Mouse (Mus musculus) testis, postnatal 10 days (tissue): ENCODE data around the gene Islr2.
A peak's percentile ranks its signal among the peaks of the same experiment; 100 is the strongest.
"Not testable (repeated sequence)": the region's sequence is repeated elsewhere in the genome, so short reads cannot be mapped to it uniquely, and the experiment has no call there.

Experiments
- DNase-seq: peaks from one replicate; pipeline ENCODE4 v3.0.0; 2021; ENCODE audit warnings: low spot score

The Islr2 gene

DNA sequence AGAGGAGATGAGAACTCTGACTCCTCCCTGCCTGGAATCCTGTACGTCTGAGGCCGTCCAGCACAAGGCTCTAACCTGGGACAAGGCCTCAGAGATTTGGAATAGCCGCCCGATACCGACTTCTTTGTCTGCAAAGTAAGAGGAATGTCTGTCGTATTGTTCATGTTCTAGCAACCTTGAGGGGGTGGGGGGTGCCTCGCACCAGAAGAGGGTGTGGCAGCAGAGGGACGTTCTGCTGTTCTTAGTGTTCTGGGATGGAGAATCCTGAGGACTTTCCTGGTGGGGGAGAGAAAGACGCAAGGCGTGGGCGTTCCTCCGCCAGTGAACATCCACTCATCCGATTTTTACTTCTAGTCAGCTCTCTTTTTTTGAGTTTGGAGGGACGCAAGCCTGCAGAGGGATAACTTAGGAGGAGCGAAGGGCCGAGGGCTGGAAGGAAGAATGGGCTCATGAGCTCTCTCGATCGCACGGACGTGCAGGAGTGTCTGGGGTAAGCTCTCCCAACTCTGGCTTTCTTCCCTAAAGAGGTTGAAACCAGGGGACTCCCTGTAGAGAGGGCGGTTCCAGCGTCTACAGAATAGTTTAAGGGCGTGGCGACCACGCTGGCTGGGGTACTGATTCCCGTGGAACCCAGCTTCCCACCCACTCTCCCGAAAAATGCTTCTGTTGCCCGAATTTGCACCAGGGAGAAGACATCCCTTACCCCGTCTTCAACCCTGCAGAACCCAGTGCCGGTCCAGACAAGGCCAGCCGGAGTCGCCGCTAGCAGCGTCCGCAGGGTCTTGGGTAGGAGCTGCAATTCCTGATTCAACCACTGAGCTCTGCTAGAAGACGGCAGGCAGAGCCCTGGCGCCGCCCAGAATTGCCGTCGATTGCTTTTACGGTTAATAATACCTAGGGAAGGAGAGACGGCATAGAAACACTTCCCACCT lies at the start of gene Islr2, which contains the start of gene Islr:
Gene Islr2, minus strand, starts transcription at position 804 of the 932 bp plus-strand sequence.
Gene Islr, minus strand, starts transcription at position 791 of the 932 bp plus-strand sequence.
- DNase-seq, result peak; percentile 82

DNA sequence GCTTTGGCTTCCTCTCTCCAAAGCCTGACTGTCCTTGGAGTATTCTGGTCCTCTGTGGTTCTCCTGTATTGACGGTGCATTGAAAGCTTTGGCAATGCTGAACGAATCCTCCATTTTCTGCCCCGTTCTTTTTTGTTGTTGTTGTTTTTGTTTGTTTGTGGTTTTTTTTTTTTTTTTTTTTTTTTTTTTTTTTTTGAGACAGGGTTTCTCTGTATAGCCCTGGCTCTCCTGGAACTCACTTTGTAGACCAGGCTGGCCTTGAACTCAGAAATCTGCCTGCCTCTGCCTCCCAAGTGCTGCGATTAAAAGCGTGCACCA lies 49.6 kb upstream of the Islr2 start:
- DNase-seq, result not testable (repeated sequence)

DNA sequence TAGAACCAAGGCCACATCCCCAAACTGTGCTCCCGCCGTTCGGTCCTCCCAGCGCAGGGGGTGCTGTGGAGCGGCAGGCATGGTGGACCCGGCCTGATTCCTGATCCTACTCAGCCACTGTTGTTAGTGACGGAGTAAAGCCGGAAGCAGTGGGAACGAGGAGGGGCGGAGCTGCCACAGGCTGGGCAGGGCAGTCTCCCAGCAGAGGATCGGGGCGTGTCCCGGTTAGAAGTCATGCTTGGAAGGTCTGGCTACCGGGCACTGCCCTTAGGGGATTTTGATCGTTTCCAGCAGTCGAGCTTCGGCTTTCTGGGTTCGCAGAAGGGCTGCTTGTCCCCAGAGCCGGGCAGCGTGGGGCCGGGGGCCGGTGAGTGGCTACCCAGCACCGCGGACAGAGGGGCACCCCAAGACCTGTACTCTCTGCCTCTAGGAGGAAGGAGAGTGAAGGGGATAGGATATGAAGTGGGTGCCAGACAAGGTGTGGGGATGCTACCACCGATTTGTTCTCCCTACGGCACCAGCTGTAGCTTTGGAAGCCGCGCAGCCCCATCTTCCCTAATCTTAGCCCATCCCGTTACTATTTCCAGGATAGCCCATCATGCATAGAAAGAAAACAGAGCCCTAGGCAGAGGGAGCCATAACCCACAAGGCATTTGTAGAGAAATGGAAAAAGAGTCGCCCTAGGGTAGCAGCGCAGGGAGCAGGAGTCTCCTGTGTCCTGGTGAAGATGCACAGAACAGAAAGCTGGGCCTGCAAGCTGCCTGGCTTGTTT lies 49.1 kb upstream of the Islr2 start, which contains the start of gene Stoml1:
Gene Stoml1, plus strand, starts transcription at position 132 of the 772 bp plus-strand sequence.
- DNase-seq, result peak; percentile 94

DNA sequence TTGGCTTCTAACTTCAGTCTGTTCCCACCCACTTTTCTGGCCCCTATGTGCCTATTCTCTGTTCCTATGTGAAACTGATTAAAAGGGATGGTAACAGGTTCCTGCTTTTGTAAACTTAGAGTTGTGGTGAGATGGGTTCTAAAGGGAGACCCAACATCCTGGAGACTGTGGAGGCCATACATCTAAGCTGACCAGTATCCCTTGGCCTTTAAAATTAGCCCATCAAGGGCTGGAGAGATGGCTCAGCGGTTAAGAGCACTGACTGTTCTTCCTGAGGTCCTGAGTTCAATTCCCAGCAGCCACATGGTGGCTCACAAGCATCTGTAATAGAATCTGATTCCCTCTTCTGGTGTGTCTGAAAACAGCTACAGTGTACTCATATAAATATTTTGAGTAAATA lies 46.6 kb upstream of the Islr2 start:
- not testable (repeated sequence) for DNase-seq

DNA sequence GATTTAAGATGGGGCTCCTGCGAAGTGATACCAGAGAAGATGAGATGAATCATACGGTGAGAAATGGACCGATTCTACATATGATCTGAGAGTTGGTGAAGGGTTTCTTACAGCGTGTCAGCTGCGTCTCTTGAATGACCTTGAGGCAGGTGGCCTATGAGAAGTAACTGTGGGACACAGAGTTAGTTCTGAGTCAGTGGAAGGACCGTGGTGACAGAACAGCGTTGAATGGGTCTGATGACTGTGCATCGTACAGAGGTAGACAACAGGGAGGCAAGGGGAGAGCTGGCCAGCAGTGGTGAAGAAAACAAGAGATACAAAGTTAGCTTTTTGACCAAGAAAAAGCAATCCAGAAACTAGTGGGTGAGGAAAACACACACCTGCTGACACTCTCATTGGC lies 46.2 kb upstream of the Islr2 start:
- no peak for DNase-seq

DNA sequence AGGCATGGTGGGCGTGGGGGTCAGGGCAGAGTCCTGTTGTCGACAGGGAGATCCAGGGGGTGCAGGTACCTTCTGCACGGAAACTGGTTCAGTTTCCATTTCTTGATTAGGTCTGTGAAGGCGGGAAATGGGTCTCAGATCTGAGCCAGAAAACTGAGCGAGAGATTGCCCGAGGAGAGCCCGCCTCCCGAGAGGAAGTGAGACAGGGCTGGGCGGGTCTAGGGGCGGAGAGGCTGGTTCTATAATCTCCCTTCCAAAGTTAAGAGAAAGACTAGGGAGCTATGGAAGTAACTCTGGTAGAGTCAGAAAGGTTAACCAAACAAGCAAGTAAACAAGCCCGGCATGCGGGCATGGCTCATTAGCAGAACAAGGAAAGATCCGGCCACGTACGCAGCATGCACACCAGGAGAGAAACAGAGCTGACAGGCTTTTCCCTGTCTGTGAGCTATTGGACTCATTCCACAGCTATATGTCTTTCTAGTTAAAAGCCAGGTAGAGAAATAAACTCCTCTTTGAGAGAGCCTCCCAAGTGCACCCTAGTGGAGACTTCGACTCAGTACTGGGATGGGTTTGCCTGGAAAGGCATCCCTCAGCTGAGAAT lies 45.6 kb upstream of the Islr2 start, which contains the start of gene Pml:
Gene Pml, minus strand, starts transcription at position 195 of the 601 bp plus-strand sequence.
- DNase-seq, result peak; percentile 81

DNA sequence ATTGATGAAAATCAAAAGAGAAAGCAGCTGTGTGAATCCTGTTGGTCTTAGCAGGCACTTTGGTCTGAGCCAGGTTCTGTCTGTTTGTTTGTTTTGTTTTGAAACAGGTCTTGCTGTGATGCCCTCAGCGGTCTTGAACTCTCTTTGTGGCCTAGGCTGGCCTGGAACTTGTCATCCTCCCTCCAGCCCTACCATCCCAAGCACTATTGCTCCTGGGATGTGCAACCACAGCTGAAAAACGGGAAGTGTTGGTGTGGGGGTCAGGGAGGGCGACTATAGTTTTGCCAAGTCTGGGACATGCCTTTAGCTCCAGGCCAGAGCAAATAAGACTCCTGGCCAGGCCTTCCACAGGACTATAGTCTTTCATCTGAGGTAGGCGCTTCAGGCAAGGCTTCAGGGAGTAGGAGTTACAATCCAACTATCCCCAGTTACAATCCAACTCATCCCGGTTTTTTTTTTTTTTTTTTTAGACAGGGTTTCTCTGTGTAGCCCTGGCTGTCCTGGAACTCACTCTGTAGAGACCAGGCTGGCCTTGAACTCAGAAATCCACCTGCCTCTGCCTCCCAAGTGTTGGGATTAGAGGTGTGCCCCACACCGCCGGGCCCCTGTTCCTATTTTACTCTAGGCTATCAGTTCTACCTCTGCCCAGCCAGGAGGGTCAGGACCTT lies 44.8 kb upstream of the Islr2 start:
- no peak for DNase-seq

DNA sequence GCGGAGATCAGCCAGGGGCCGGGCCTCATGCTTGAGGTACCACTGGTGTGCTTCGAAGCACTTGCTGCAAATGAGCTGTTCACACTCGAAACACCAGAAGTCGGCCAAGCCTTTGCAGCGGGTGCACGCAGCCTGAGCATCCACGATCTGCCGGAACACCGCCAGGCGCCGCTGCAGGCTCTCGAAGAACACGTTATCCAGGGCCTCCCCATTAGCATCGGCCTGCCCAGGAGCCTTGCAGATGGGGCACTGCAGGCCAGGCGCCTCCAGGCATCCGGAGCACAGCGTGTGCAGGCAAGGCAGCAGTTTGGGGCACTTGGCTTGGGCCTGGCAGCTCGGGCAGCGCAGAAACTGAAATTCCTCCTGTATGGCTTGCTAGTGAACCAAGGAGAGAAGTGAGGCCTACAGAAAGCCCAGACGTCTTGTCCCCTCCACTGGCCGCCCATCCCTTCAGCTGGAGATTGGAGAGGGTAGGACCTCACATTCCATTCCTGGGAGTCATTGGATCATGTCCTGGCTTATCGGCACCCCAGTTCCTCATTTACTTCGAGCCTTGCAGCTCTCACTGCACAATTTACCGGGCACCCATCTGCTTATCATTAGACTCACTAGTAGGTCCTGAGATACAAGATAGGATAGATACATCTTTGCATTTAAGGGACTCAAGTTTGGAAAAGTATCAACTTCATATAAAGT lies 43.1 kb upstream of the Islr2 start:
- peak; percentile 91 for DNase-seq

DNA sequence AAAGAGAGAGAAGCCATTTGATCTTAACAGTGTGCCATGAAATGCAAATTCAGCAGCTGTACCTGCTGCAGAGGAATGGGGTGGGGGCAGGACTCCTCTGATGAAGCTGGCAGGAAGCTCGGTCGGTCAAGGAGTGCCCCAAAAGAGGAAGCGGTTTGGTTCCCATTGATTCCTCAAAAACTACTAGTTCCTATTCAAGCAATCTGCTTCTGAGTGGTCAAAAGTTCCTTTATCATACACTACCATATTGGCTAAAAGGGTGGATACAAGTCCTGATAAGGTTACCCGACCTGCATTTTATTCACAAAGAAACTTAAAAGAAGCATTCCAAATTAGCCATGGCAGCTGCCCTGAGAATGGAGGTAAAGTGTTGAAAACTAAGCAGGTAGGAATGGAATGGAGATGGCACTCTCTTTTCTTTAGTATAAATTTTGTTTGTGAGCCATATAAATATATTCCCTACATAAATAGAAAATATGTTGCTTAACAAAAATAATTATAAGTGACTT lies 42.0 kb upstream of the Islr2 start:
- no peak for DNase-seq

DNA sequence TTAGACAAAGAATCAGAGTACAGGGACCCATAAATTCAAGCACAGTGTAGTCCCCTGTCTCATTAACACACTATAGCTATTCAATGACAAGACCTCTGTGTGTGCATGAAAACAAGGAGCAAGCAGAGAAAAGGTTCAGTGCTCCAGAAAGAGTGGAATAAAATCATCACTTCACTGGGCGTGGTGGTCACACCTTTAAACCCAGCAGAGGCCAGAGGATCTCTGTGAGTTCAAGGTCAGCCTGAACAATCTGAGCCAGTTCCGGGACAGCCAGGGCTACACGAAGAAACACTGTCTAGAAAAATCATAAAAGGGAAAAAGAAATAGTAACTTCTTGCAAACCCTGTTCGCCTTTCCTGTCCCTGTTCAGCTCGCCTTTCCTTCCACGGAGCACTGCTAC lies 39.6 kb upstream of the Islr2 start:
- DNase-seq, result no peak

DNA sequence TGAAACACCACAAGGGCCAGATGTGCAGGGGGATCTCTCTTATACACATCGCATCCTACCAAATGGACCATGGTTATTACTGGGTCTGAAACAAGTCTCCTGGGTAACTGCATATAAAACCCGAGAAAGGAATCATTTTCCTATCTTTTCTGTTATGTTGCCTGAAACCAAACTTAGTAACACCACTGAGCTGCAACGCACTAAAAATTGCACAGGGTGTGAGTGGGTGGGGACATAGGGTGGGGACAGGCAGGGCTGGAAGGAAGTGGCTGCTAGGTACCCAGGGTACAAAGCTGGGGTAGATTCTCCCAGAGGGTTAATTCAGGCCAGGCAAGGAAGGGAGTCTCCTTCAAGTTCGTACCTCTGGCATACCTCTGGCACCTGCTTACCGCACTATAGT lies 38.6 kb upstream of the Islr2 start:
- no peak for DNase-seq

DNA sequence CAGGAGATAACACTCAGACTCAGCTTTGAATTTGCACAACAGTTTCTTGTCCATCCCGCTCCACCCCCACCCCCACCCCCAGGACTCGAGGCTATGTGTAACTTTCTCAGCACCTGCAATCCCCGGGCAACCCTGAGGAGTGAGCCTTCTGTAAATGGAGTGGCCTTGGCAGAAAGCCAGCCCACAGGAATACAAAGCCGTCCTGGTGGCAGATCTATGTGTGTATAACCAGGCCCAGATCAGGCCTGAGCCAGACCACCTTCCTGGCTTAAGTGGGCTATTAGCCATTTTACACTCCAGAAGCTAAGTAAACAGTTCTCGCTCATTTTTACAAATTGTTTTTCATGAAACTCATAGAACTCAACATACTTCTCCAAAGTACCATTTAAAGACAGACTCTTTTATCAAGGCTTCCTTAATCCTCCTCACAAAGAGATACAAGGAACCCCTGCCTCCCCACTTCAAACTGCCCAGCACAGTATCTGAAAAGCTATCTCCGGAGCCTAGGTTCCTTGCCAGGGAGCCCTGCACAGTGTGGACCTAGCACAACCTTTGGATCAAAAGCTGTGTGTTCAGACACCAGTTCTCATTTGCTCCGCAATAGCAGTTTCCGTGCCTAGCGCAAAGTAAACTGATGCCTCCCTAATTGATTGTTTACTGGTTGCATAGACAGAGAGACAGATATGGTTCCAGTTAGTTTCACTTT lies 37.8 kb upstream of the Islr2 start:
- peak; percentile 68 for DNase-seq

DNA sequence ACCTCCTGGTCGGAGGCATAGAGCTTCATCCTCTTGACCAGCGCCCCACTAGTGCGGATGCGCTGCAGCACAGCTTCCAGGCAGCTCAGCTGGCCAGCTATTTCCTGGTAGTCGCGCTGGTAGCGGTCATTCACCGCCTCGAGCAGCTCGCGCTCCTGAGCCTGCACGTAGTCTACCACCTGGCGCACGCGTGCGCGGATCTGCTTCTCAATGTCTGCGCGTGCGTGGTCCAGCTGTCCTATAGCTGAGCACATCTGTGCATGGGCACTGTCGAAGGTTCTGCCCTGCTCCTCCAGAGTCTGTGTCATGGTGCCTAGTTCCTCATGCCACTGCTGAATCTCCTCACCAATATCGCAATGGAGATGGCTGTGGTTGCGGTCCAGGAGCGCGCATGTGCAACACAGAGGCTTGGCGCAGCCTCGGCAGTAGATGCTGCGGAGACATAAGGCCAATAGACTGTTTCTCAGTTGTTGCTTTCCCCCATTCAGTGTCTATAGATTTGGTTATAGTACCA lies 30.4 kb upstream of the Islr2 start:
- no peak for DNase-seq

DNA sequence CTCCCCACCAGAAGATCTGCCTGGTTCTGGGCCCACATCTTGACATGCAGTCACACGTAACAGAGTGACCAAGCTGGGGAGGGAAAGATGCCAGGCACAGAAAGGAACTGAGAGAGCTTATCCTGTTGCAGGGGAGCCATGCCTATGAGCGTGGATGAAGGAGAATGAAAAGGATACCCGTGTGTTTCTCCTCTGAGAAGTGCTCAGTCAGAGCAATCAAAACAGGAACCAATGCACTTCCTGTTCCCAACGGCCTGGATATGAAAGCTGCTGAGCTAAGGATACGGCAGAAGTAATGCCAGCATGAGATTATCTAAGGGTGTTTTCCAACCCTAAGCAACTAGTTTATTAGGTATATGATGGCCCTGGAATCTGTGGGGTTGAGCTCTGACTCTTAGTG lies 28.3 kb upstream of the Islr2 start:
- no peak for DNase-seq

DNA sequence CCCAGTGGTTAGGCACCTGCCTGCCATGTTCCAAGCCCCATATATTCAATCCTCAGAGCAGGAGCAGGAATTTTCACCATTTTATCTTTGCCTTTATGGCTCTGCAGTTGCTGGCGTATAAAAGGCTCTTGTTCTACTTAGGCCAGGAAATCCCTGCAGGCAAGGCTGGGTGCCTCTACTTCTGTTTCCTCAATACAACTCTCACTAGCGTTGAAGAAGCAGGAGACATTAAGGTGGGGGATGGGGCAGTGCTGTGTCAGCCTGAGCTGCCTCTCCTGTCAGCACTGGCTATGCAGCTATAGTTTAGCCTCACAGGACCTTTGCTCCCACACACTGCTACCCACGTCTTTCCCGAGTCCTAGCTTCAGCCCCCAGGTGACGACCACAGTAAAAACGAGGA lies 27.6 kb upstream of the Islr2 start:
- no peak for DNase-seq

DNA sequence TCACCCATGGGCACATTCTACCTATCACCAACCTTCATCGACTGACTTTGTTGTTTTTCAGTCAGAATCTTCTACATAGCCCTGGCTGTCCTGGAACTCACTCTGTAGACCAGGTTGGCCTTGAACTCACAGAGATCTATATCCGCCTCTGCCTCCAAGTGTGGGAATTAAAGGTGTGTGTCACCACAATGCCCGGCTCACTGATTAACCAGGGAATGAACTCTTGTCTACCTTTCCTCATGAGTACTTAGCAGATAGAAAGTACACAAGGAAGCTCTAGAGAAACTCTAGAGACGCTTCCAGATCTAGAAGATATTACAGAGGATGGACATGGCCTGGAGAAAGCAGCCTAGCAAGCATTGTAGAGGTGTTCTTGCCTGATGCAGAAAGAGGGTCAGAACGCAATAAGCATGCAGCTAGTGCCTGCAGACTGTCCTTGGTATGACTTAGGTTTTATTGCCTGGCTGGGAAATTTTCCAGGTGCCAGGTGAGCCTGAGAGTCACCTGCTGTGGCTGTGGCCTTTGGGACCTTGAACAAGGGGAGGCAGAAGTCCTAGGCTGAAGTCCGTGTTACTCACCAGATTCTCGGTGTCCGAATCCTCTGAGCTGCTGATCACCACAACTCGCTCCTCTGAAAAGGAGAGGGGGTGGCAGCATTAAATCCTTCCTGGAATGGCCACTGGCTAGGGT lies 24.8 kb upstream of the Islr2 start:
- no peak for DNase-seq

DNA sequence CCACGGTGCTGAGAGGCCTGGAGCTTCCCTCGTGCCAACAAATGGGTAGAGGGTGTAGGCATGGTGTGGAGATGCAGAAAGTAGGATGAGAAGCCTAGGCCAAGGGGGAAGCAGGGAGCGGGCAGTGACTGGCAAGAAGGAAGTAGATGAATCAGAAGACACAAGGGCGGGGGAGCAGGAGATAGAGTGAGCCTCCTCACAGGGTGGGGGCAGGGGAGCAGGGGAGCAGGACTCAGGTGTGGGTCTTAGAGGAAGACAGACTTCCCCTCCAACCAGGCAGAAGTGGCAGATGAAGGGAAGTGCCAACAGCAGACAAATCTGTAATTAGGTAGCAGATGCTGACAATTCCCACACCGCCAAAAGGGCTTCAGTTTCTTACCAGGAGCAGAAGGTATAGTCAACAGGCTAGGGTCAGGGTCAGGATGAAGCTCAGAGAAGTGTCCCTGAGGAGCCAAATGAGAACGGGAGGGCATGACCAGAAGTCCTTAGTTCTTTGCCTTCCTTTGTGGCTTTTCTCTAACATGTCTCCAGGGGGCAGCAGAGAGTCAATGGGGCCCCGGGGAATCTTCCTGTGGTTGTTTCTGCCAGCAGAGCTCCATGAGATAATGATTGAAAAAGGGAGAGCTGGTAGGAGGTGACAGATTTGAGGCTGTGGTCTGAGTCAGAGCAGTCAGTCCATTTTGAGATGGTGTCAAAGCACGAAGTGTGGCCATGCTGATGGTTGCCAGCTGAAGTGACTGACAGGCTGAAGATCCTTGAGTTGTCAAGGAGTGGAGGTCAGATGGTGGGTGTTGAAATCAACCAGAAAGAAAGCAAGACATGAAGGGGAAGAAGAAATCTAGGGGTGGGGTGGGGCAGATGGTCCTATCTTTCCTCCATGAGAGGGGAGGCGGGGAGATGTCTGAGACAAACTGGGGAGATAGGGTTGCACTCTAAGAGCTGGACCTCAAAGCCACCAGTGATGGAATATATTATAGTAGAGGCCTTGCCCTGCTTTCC lies 22.1 kb upstream of the Islr2 start:
- peak; percentile 76 for DNase-seq

DNA sequence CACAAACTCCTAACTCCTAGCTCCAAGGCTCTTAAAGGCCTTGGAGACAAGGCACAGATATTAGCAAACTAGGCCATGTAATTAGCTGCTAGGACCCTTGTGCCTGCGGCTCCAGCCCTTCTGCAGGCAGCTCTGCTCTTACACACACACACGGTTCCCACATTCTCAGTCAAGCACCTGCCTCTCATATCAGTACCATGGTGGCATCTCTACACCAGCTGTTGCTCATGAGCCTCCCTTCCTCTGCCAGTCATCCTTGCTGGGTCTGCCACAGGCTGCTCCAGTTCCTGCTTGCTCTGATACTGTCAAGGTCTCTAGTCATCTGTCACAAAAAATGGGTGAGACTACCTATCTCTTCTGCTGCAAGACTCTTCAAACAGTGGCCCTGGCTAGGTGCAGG lies 20.2 kb upstream of the Islr2 start:
- DNase-seq, result no peak
